Mouse (Mus musculus): ENCODE results near the gene Slitrk6.

- TF ChIP-seq CTCF (IDR thresholded peaks at IDR 0.05; ENCODE audit: insufficient read depth, low read depth, low read length) = no peak
- no peak for TF ChIP-seq POLR2A (IDR thresholded peaks at IDR 0.05; ENCODE audit: insufficient read depth, low read depth, low read length)
Measured at GRCm38 (mm10) chr14:110770694-110771093, 15.7 kb upstream of the Slitrk6 start.
